Mouse (Mus musculus) brain, embryonic 14.5 days (tissue): ENCODE measurements around the gene Hoxb2.

Experiments
- CTCF ChIP-seq: fragments of 200-500 bp; IDR thresholded peaks from 2 replicates; pipeline ENCODE4 v1.5.1; 2012; ENCODE audit warnings: inconsistent platforms, mild to moderate bottlenecking, moderate library complexity, borderline replicate concordance; ENCODE audit not compliant: insufficient read depth, insufficient read length; ENCODE audit errors: extremely low read depth
- POLR2A ChIP-seq: fragments of 200-500 bp; IDR thresholded peaks from 2 replicates; pipeline ENCODE4 v1.6.1; 2012; ENCODE audit warnings: mild to moderate bottlenecking, inconsistent platforms, borderline replicate concordance; ENCODE audit not compliant: poor library complexity, insufficient read depth, insufficient read length, severe bottlenecking; ENCODE audit errors: extremely low read depth

DNA sequence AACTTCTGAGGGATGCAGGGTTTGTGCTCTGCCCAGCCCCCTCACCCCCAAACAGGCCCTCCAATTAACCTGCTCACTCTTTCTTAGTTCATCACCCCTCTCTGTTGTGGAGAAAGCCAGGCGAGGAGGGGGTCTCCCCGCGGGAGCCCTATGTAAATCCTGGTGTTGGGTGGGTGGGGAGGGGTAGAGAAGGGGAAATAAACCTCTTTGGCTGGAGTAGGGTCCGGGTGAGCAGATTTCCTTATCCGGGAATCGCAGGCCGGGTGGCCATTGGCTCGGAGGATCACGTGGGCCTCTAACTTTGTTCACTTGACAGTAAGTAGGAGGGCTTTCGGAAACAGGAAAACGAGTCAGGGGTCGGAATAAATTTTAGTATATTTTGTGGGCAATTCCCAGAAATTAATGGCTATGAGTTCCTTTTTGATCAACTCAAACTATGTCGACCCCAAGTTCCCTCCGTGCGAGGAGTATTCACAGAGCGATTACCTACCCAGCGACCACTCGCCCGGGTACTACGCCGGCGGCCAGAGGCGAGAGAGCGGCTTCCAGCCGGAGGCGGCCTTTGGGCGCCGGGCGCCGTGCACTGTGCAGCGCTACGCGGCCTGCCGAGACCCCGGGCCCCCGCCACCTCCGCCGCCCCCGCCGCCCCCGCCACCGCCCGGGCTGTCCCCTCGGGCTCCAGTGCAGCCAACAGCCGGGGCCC is 31.8 kb upstream of the Hoxb2 start:
- no peak for TF ChIP-seq POLR2A
- TF ChIP-seq CTCF = no peak
